ENCODE assay signal across 9 mouse cellular contexts in the genomic region with DNA sequence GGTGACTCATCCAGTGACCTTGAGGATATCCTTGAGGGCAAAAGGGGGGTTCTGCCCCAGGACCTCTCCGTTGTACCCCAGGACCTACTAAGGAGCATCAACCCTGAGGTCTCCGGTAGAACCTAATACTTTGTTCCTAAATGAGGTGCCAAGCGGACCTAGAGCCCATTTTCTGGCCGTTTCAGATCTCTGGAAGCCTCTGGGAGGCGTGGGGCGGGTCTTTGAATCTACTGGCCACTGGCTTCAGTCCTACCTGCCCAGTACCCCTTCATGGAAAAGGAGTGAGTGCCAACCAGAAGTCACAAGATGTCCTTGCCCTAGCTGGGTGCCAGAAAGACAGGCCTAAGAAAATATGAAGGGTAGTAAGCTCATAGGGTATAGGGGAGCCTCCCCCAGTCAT. TPM values are rescaled to one million over a fixed set of nuclear protein-coding genes. Genes with fewer than 3 reads are reported as not detected.
DNase-seq lines count a peak whose midpoint lies in the region; ATAC-seq and TF ChIP-seq lines count a peak whose summit lies in the region.
"Had no signal": no experiment of that assay in that cellular context is flagged by ENCODE, and none has a peak within 500 bp of the region (broad histone marks: within the 10 kb centered on the region; RNA-seq: fewer than 3 reads in every experiment).

No protein-coding gene starts in this region.

- H3K36me3 ChIP-seq in embryonic facial prominence, embryonic 14.5 days (ENCODE audit: control insufficient read depth, insufficient read depth, low read length), result peaks cover 18% of the 10 kb centered on the region
- H3K36me3 ChIP-seq in intestine, postnatal 0 days (ENCODE audit: control insufficient read depth, insufficient read depth), result peaks cover 6% of the 10 kb centered on the region; the same call in 1 of the 2 replicates
- H3K36me3 ChIP-seq in neural tube, embryonic 12.5 days, result peaks cover 2% of the 10 kb centered on the region; the same call in 1 of the 2 replicates

- H3K4me1 ChIP-seq in embryonic facial prominence, embryonic 14.5 days (ENCODE audit: control insufficient read depth, insufficient read depth, low read length), result peaks cover 11% of the 10 kb centered on the region; the same call in 1 of the 2 replicates
- H3K4me1 ChIP-seq in intestine, postnatal 0 days (replicated peaks; ENCODE audit: control insufficient read depth, insufficient read depth, low read length), result 0 out of 2 replicates have a peak, but pooled peaks cover 3% of the 10 kb centered on the region
- H3K4me1 ChIP-seq in neural tube, embryonic 12.5 days, result peaks cover 19% of the 10 kb centered on the region

- 33% methylated on average over 6 of the region's 6 CpGs for WGBS in embryonic facial prominence, embryonic 14.5 days
- WGBS in intestine, postnatal 0 days, result 57% methylated on average over 6 of the region's 6 CpGs
- WGBS in neural tube, embryonic 12.5 days, result 52% methylated on average over 6 of the region's 6 CpGs

- H3K9me3 ChIP-seq in embryonic facial prominence, embryonic 14.5 days (ENCODE audit: control insufficient read depth, low read length), result no peaks in the 10 kb centered on the region
- no peaks in the 10 kb centered on the region for H3K9me3 ChIP-seq in intestine, postnatal 0 days (ENCODE audit: control insufficient read depth)
- H3K9me3 ChIP-seq in neural tube, embryonic 12.5 days, result no peaks in the 10 kb centered on the region

- no peak overlapping the region; the same call in 1 of the 2 replicates for H3K4me3 ChIP-seq in layer of hippocampus, adult 2 months
- peak overlapping the region; percentile 65 for H3K4me3 ChIP-seq in embryonic facial prominence, embryonic 14.5 days (ENCODE audit: low read depth, low read length)
- H3K4me3 ChIP-seq in intestine, postnatal 0 days (ENCODE audit: low read depth, low read length), result peak overlapping the region; percentile 45
- no peak overlapping the region for H3K4me3 ChIP-seq in neural tube, embryonic 12.5 days

- peak overlapping the region; percentile 84 for H3K4me2 ChIP-seq in embryonic facial prominence, embryonic 14.5 days (ENCODE audit: low read depth, low read length)
- peak overlapping the region; percentile 70 for H3K4me2 ChIP-seq in intestine, postnatal 0 days (replicated peaks; ENCODE audit: low read depth)
- H3K4me2 ChIP-seq in neural tube, embryonic 12.5 days (replicated peaks), result peak overlapping the region; percentile 80

- peak overlapping the region; percentile 93; the same call in 1 of the 2 replicates for H3K9ac ChIP-seq in embryonic facial prominence, embryonic 14.5 days (ENCODE audit: low read depth, low read length)
- H3K9ac ChIP-seq in intestine, postnatal 0 days (ENCODE audit: low read depth, low read length), result no peak overlapping the region
- H3K9ac ChIP-seq in neural tube, embryonic 12.5 days, result no peak overlapping the region

- H3K27ac ChIP-seq in layer of hippocampus, adult 2 months, result peak overlapping the region; percentile 82; the same call in 1 of the 2 replicates
- peak overlapping the region; percentile 89 for H3K27ac ChIP-seq in embryonic facial prominence, embryonic 14.5 days (replicated peaks; ENCODE audit: low read depth, low read length)
- H3K27ac ChIP-seq in intestine, postnatal 0 days (ENCODE audit: low read depth, low read length), result no peak overlapping the region
- H3K27ac ChIP-seq in neural tube, embryonic 12.5 days, result no peak overlapping the region

- H3K27me3 ChIP-seq in embryonic facial prominence, embryonic 14.5 days (replicated peaks; ENCODE audit: control insufficient read depth, insufficient read depth, low read length), result no peaks in the 10 kb centered on the region
- H3K27me3 ChIP-seq in intestine, postnatal 0 days (replicated peaks; ENCODE audit: control insufficient read depth, insufficient read depth, low read length), result no peaks in the 10 kb centered on the region
- no peaks in the 10 kb centered on the region for H3K27me3 ChIP-seq in neural tube, embryonic 12.5 days (replicated peaks)

- DNase-seq in layer of hippocampus, adult 2 months (ENCODE audit: low spot score in 2 of 2), result no peak
- no peak for DNase-seq in layer of hippocampus, adult 8-10 months (ENCODE audit: low spot score in 2 of 2)
- no peak for DNase-seq in embryonic facial prominence, embryonic 14.5 days (ENCODE audit: low spot score)
- DNase-seq in cerebellum, postnatal 10 days, result no peak
- no peak for DNase-seq in adrenal gland, adult (ENCODE audit: inconsistent age in 2 of 2, low spot score in 1 of 2)

- no peak for ATAC-seq in embryonic facial prominence, embryonic 14.5 days (ENCODE audit: low read depth)
- ATAC-seq in intestine, postnatal 0 days, result no peak
- ATAC-seq in neural tube, embryonic 12.5 days (ENCODE audit: low FRiP score, low read depth), result no peak
- no peak for ATAC-seq in granulocyte monocyte progenitor cell, adult 5-6 weeks (replicated peaks; ENCODE audit: poor library complexity, severe bottlenecking)

- TF ChIP-seq CTCF in layer of hippocampus, adult 2 months (conservative IDR thresholded peaks at IDR 0.05), result no peak
- no peak for TF ChIP-seq CTCF in intestine, postnatal 0 days (IDR thresholded peaks at IDR 0.05; ENCODE audit: low read depth)

RNA-seq across cellular contexts. Expression of a gene that starts 2.5 kb away (rescaled TPM):
- 10 to 100 TPM; 12.2 to 15.1 TPM for total RNA-seq in layer of hippocampus, adult 2 months (2021)
- total RNA-seq in layer of hippocampus, adult 8-10 months (2022), result 10 to 100 TPM in 3 of 4 experiments, 1 to 10 TPM in 1; 7.7 to 23.1 (median 16.0) TPM
- 168 and 189 TPM in 2 replicates for polyA plus RNA-seq in embryonic facial prominence, embryonic 14.5 days (2014; fragmentation: Nextera tagmentation; extraction: Ambion mirVana)
- polyA plus RNA-seq in intestine, postnatal 0 days (2015; fragmentation: Nextera tagmentation; extraction: Ambion mirVana), result 40.3 and 40.5 TPM in 2 replicates
- polyA plus RNA-seq in neural tube, embryonic 12.5 days (2016; fragmentation: Nextera tagmentation; extraction: Ambion mirVana), result 73.6 and 76.8 TPM in 2 replicates
- 37.4 and 54.3 TPM in 2 replicates for total RNA-seq in granulocyte monocyte progenitor cell, adult 5-6 weeks (2014; fragmentation: Nextera tagmentation)
- 16.2 and 18.6 TPM in 2 replicates for total RNA-seq in granulocyte monocyte progenitor cell, adult 5-6 weeks (2017)

RNA-seq across cellular contexts. Expression of a gene that starts 19.6 kb away (rescaled TPM):
- not detected for total RNA-seq in layer of hippocampus, adult 2 months (2021)
- total RNA-seq in layer of hippocampus, adult 8-10 months (2022), result not detected
- polyA plus RNA-seq in embryonic facial prominence, embryonic 14.5 days (2014; fragmentation: Nextera tagmentation; extraction: Ambion mirVana), result not detected in 2 replicates
- not detected in 2 replicates for polyA plus RNA-seq in intestine, postnatal 0 days (2015; fragmentation: Nextera tagmentation; extraction: Ambion mirVana)
- not detected in 2 replicates for polyA plus RNA-seq in neural tube, embryonic 12.5 days (2016; fragmentation: Nextera tagmentation; extraction: Ambion mirVana)
- total RNA-seq in granulocyte monocyte progenitor cell, adult 5-6 weeks (2014; fragmentation: Nextera tagmentation), result not detected in 2 replicates
- total RNA-seq in granulocyte monocyte progenitor cell, adult 5-6 weeks (2017), result not detected in 2 replicates
- polyA plus RNA-seq: large intestine, adult 2 months had no signal

RNA-seq across cellular contexts. Expression of a gene that starts 20.3 kb away (rescaled TPM):
- total RNA-seq in layer of hippocampus, adult 2 months (2021), result not detected
- total RNA-seq in layer of hippocampus, adult 8-10 months (2022), result not detected
- polyA plus RNA-seq in embryonic facial prominence, embryonic 14.5 days (2014; fragmentation: Nextera tagmentation; extraction: Ambion mirVana), result not detected in 2 replicates
- not detected in 2 replicates for polyA plus RNA-seq in intestine, postnatal 0 days (2015; fragmentation: Nextera tagmentation; extraction: Ambion mirVana)
- polyA plus RNA-seq in neural tube, embryonic 12.5 days (2016; fragmentation: Nextera tagmentation; extraction: Ambion mirVana), result not detected in 2 replicates
- not detected in 2 replicates for total RNA-seq in granulocyte monocyte progenitor cell, adult 5-6 weeks (2014; fragmentation: Nextera tagmentation)
- total RNA-seq in granulocyte monocyte progenitor cell, adult 5-6 weeks (2017), result not detected in 2 replicates
- polyA plus RNA-seq: large intestine, adult 2 months had no signal

RNA-seq across cellular contexts. Expression of a gene that starts 31.7 kb away (rescaled TPM):
- total RNA-seq in layer of hippocampus, adult 2 months (2021), result not detected
- not detected for total RNA-seq in layer of hippocampus, adult 8-10 months (2022)
- polyA plus RNA-seq in embryonic facial prominence, embryonic 14.5 days (2014; fragmentation: Nextera tagmentation; extraction: Ambion mirVana), result not detected in 2 replicates
- not detected in 2 replicates for polyA plus RNA-seq in intestine, postnatal 0 days (2015; fragmentation: Nextera tagmentation; extraction: Ambion mirVana)
- polyA plus RNA-seq in neural tube, embryonic 12.5 days (2016; fragmentation: Nextera tagmentation; extraction: Ambion mirVana), result not detected in 2 replicates
- total RNA-seq in granulocyte monocyte progenitor cell, adult 5-6 weeks (2014; fragmentation: Nextera tagmentation), result not detected in 2 replicates
- not detected in 2 replicates for total RNA-seq in granulocyte monocyte progenitor cell, adult 5-6 weeks (2017)
- polyA plus RNA-seq: large intestine, adult 2 months had no signal

RNA-seq across cellular contexts. Expression of a gene that starts 31.8 kb away (rescaled TPM):
- not detected for total RNA-seq in layer of hippocampus, adult 2 months (2021)
- total RNA-seq in layer of hippocampus, adult 8-10 months (2022), result not detected
- polyA plus RNA-seq in embryonic facial prominence, embryonic 14.5 days (2014; fragmentation: Nextera tagmentation; extraction: Ambion mirVana), result not detected in 2 replicates
- polyA plus RNA-seq in intestine, postnatal 0 days (2015; fragmentation: Nextera tagmentation; extraction: Ambion mirVana), result not detected in 2 replicates
- not detected in 2 replicates for polyA plus RNA-seq in neural tube, embryonic 12.5 days (2016; fragmentation: Nextera tagmentation; extraction: Ambion mirVana)
- total RNA-seq in granulocyte monocyte progenitor cell, adult 5-6 weeks (2014; fragmentation: Nextera tagmentation), result not detected in 2 replicates
- total RNA-seq in granulocyte monocyte progenitor cell, adult 5-6 weeks (2017), result not detected in 2 replicates
- polyA plus RNA-seq: large intestine, adult 2 months had no signal

Comparison
In these comparisons a context has a peak if more than half of its experiments do, and no peak if none do; other contexts are left out.
1. H3K27ac ChIP-seq: peak in layer of hippocampus, adult 2 months (single experiment) and embryonic facial prominence, embryonic 14.5 days (single experiment); none in intestine, postnatal 0 days (single experiment) and neural tube, embryonic 12.5 days (single experiment).
2. H3K4me3 ChIP-seq: peak in embryonic facial prominence, embryonic 14.5 days (single experiment) and intestine, postnatal 0 days (single experiment); none in layer of hippocampus, adult 2 months (single experiment) and neural tube, embryonic 12.5 days (single experiment).
3. Peak in every context shown above with its lines, with median percentiles within 50 percentile points of each other: H3K4me2 ChIP-seq.